Mouse (Mus musculus): ENCODE measurements around the gene Ppm1h. TPM values are rescaled to one million over a fixed set of nuclear protein-coding genes. Genes with fewer than 3 reads are reported as not detected.

Ppm1h gene
- polyA plus RNA-seq, 1 experiment from 2014 or later = 33.5 TPM

DNA sequence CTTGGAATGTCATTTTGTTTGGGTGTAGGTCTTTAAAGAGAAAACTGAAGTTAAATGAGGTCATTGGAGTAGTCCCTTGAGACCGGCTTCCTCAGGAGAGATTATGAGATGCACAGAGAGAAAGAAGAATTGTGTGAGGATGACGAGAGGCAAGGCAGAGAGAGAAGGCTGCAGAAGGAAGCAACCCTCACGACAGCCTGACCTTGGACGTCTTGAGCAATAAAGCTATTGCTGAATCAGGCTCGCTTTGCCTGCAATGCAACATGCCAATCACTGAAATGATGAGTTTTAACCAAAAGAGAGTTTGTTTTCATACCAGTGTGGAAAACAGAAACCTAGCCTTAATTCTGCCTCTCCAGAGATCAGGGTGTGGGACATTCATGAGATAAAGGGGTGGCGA is 43.5 kb downstream of the Ppm1h start:
- 70% methylated on average over 6 of the region's 6 CpGs for WGBS
- Histone ChIP-seq H3K4me1 (replicated peaks; ENCODE audit: insufficient read depth, low read length) (peaks cover 4% of the 10 kb centered on the region; the same call in 1 of the 2 replicates), H3K9ac (ENCODE audit: low read depth, low read length) (no peak overlapping the region), H3K27me3 (ENCODE audit: insufficient read depth, low read length) (no peaks in the 10 kb centered on the region), H3K4me2 (ENCODE audit: low read length) (no peak overlapping the region), H3K4me3 (replicated peaks; ENCODE audit: low read depth, low read length) (no peak overlapping the region), H3K27ac (no peak overlapping the region), H3K9me3 (replicated peaks; ENCODE audit: low read length) (no peaks in the 10 kb centered on the region), H3K36me3 (ENCODE audit: insufficient read depth, low read length) (no peaks in the 10 kb centered on the region)
- DNase-seq (ENCODE audit: low spot score) (no peak), ATAC-seq (replicated peaks; ENCODE audit: low FRiP score, low read depth) (no peak)
- no peak for TF ChIP-seq CTCF (IDR thresholded peaks at IDR 0.05; ENCODE audit: low read depth)

GRCm38 (mm10) chr10:122724692-122725091 is 46.1 kb downstream of the Ppm1h start:
- ATAC-seq (replicated peaks; ENCODE audit: low FRiP score, low read depth) (no peak), DNase-seq (ENCODE audit: low spot score) (no peak)
- H3K4me3 ChIP-seq (replicated peaks; ENCODE audit: low read depth, low read length) = no peak overlapping the region
- no peaks in the 10 kb centered on the region for H3K27me3 ChIP-seq (ENCODE audit: insufficient read depth, low read length)
- H3K4me2 ChIP-seq (ENCODE audit: low read length) = no peak overlapping the region
- peaks cover 7% of the 10 kb centered on the region; the same call in 1 of the 2 replicates for H3K4me1 ChIP-seq (replicated peaks; ENCODE audit: insufficient read depth, low read length)
- WGBS = 92% methylated on average over 4 of the region's 4 CpGs
- no peak overlapping the region for H3K9ac ChIP-seq (ENCODE audit: low read depth, low read length)
- H3K36me3 ChIP-seq (ENCODE audit: insufficient read depth, low read length) = no peaks in the 10 kb centered on the region
- no peak for TF ChIP-seq CTCF (IDR thresholded peaks at IDR 0.05; ENCODE audit: low read depth)
- no peak overlapping the region for H3K27ac ChIP-seq
- H3K9me3 ChIP-seq (replicated peaks; ENCODE audit: low read length) = no peaks in the 10 kb centered on the region

DNA sequence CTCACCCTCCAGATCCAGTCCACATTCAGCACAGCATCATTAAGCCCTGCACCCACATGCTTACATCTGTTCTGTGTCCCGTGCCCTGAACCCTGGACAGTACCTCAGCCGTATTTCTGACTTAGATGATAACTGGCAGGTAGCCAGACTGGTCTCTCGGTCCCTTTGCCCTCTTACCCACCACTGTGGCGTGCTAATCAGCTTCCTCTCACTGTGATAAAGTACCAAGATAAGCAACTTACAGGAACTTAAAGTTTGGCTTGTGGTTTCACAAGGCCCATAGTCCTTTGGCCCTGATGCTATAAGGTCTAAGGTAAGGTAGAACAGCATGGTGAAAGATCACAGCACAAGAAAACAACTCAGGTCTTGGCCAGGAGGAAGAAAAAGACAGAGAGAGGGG is 48.7 kb downstream of the Ppm1h start:
- WGBS = 46% methylated on average over 4 of the region's 4 CpGs
- no peaks in the 10 kb centered on the region for H3K36me3 ChIP-seq (ENCODE audit: insufficient read depth, low read length)
- no peak overlapping the region for H3K4me2 ChIP-seq (ENCODE audit: low read length)
- H3K27me3 ChIP-seq (ENCODE audit: insufficient read depth, low read length) = no peaks in the 10 kb centered on the region
- H3K4me1 ChIP-seq (replicated peaks; ENCODE audit: insufficient read depth, low read length) = 0 out of 2 replicates have a peak, but pooled peaks cover 3% of the 10 kb centered on the region
- no peak overlapping the region for H3K4me3 ChIP-seq (replicated peaks; ENCODE audit: low read depth, low read length)
- DNase-seq (ENCODE audit: low spot score) = no peak
- TF ChIP-seq CTCF (IDR thresholded peaks at IDR 0.05; ENCODE audit: low read depth) = no peak
- ATAC-seq (replicated peaks; ENCODE audit: low FRiP score, low read depth) = no peak
- no peaks in the 10 kb centered on the region for H3K9me3 ChIP-seq (replicated peaks; ENCODE audit: low read length)
- H3K9ac ChIP-seq (ENCODE audit: low read depth, low read length) = no peak overlapping the region
- H3K27ac ChIP-seq = no peak overlapping the region

DNA sequence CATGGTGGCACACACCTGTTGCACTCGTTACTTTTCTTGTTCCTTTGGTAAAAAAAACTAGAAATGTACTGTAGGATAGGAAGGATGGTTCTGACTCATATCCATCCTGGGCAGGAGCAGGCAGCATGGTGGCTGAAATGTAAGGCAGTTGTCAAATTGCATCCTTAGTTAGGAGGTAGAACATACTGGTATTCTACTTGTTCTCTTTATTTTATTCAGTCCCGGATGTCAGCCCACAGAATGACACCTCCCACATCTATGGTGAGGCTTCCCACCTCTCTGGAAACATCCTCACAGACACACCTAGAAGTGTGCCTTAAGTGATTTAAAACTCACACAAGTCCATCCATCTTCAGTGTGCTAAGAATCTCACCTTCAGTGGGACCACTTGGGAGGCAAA is 49.6 kb downstream of the Ppm1h start:
- no peaks in the 10 kb centered on the region for H3K9me3 ChIP-seq (replicated peaks; ENCODE audit: low read length)
- no peak for ATAC-seq (replicated peaks; ENCODE audit: low FRiP score, low read depth)
- DNase-seq (ENCODE audit: low spot score) = no peak
- no peaks in the 10 kb centered on the region for H3K36me3 ChIP-seq (ENCODE audit: insufficient read depth, low read length)
- H3K4me3 ChIP-seq (replicated peaks; ENCODE audit: low read depth, low read length) = no peak overlapping the region
- WGBS = 82% methylated on average over 2 of the region's 2 CpGs
- no peak overlapping the region for H3K27ac ChIP-seq
- H3K4me2 ChIP-seq (ENCODE audit: low read length) = no peak overlapping the region
- no peaks in the 10 kb centered on the region for H3K27me3 ChIP-seq (ENCODE audit: insufficient read depth, low read length)
- no peak for TF ChIP-seq CTCF (IDR thresholded peaks at IDR 0.05; ENCODE audit: low read depth)
- H3K4me1 ChIP-seq (replicated peaks; ENCODE audit: insufficient read depth, low read length) = 0 out of 2 replicates have a peak, but pooled peaks cover 3% of the 10 kb centered on the region
- no peak overlapping the region for H3K9ac ChIP-seq (ENCODE audit: low read depth, low read length)

GRCm38 (mm10) chr10:122732146-122732545 is 53.6 kb downstream of the Ppm1h start:
- no peak for TF ChIP-seq CTCF (IDR thresholded peaks at IDR 0.05; ENCODE audit: low read depth)
- Histone ChIP-seq H3K27me3 (ENCODE audit: insufficient read depth, low read length) (no peaks in the 10 kb centered on the region), H3K4me3 (replicated peaks; ENCODE audit: low read depth, low read length) (no peak overlapping the region), H3K27ac (no peak overlapping the region), H3K9me3 (replicated peaks; ENCODE audit: low read length) (no peaks in the 10 kb centered on the region), H3K36me3 (ENCODE audit: insufficient read depth, low read length) (no peaks in the 10 kb centered on the region), H3K9ac (ENCODE audit: low read depth, low read length) (no peak overlapping the region), H3K4me1 (replicated peaks; ENCODE audit: insufficient read depth, low read length) (0 out of 2 replicates have a peak, but pooled peaks cover 3% of the 10 kb centered on the region), H3K4me2 (ENCODE audit: low read length) (no peak overlapping the region)
- DNase-seq (ENCODE audit: low spot score) = no peak
- WGBS = 96% methylated on average over 3 of the region's 3 CpGs
- ATAC-seq (replicated peaks; ENCODE audit: low FRiP score, low read depth) = no peak

DNA sequence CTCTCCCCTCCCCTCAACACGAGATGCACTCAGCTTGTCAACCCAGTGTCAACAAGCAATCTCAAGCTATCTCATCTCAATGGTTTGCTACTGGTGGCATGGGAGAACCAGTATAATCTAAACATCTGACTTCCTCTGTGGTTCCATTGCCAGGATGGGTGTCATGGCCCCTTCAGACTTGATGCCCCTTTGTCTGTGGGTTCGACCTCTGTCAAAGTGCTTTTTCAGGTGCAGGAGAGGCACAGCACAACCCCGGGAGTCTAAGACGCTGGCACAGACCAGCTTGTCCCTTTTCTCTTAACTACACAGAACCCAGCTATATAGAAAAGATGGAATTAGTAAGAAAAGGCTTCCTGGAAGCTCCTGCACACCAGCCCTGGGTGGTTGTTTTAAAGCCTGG is 56.0 kb downstream of the Ppm1h start:
- Histone ChIP-seq H3K9ac (ENCODE audit: low read depth, low read length) (no peak overlapping the region), H3K9me3 (replicated peaks; ENCODE audit: low read length) (no peaks in the 10 kb centered on the region), H3K4me3 (replicated peaks; ENCODE audit: low read depth, low read length) (no peak overlapping the region), H3K27ac (no peak overlapping the region), H3K36me3 (ENCODE audit: insufficient read depth, low read length) (no peaks in the 10 kb centered on the region), H3K27me3 (ENCODE audit: insufficient read depth, low read length) (no peaks in the 10 kb centered on the region), H3K4me2 (ENCODE audit: low read length) (no peak overlapping the region), H3K4me1 (replicated peaks; ENCODE audit: insufficient read depth, low read length) (no peaks in the 10 kb centered on the region)
- ATAC-seq (replicated peaks; ENCODE audit: low FRiP score, low read depth) (no peak), DNase-seq (ENCODE audit: low spot score) (no peak)
- WGBS = 87% methylated on average over 4 of the region's 4 CpGs
- no peak for TF ChIP-seq CTCF (IDR thresholded peaks at IDR 0.05; ENCODE audit: low read depth)

- Histone ChIP-seq H3K4me2 (ENCODE audit: low read length) (no peak overlapping the region), H3K4me3 (replicated peaks; ENCODE audit: low read depth, low read length) (no peak overlapping the region), H3K36me3 (ENCODE audit: insufficient read depth, low read length) (no peaks in the 10 kb centered on the region), H3K27ac (no peak overlapping the region), H3K27me3 (ENCODE audit: insufficient read depth, low read length) (no peaks in the 10 kb centered on the region), H3K9me3 (replicated peaks; ENCODE audit: low read length) (no peaks in the 10 kb centered on the region), H3K9ac (ENCODE audit: low read depth, low read length) (no peak overlapping the region), H3K4me1 (replicated peaks; ENCODE audit: insufficient read depth, low read length) (no peaks in the 10 kb centered on the region)
- no peak for TF ChIP-seq CTCF (IDR thresholded peaks at IDR 0.05; ENCODE audit: low read depth)
- 85% methylated on average over 7 of the region's 7 CpGs for WGBS
- ATAC-seq (replicated peaks; ENCODE audit: low FRiP score, low read depth) (no peak), DNase-seq (ENCODE audit: low spot score) (no peak)
These were observed 56.8 kb downstream of the Ppm1h start for GRCm38 (mm10) chr10:122735284-122735784.
